In genomic region chr14:47525861-47526260, GRCm38 (mm10) we compare ENCODE assay signal across 26 mouse cellular contexts. TPM values are rescaled to one million over a fixed set of nuclear protein-coding genes. Genes with fewer than 3 reads are reported as not detected.
A peak's percentile ranks its signal among the peaks of the same experiment; 100 is the strongest.
DNase-seq lines count a peak whose midpoint lies in the region; ATAC-seq and TF ChIP-seq lines count a peak whose summit lies in the region.
"Had no signal": no experiment of that assay in that cellular context is flagged by ENCODE, and none has a peak within 500 bp of the region (broad histone marks: within the 10 kb centered on the region; RNA-seq: fewer than 3 reads in every experiment).

No protein-coding gene starts in this region.

- 84% methylated on average over 5 of the region's 5 CpGs for WGBS in liver, embryonic 13.5 days (ENCODE audit: insufficient replicate concordance)
- WGBS in liver, embryonic 11.5 days, result 83% methylated on average over 5 of the region's 5 CpGs
- 84% methylated on average over 5 of the region's 5 CpGs for WGBS in liver, embryonic 14.5 days (ENCODE audit: insufficient replicate concordance)
- WGBS in forebrain, embryonic 13.5 days, result 86% methylated on average over 5 of the region's 5 CpGs

- H3K4me3 ChIP-seq in layer of hippocampus, adult 2 months, result no peak overlapping the region
- no peak overlapping the region for H3K4me3 ChIP-seq in liver, embryonic 13.5 days (replicated peaks)
- no peak overlapping the region for H3K4me3 ChIP-seq in liver, embryonic 11.5 days (ENCODE audit: low read depth, low read length)
- no peak overlapping the region for H3K4me3 ChIP-seq in liver, embryonic 14.5 days (ENCODE audit: insufficient read depth in 1 of 2, low read depth in 2 of 2, low read length in 2 of 2)
- H3K4me3 ChIP-seq in forebrain, embryonic 13.5 days, result no peak overlapping the region
- H3K4me3 ChIP-seq: embryonic facial prominence, embryonic 12.5 days; forebrain, embryonic 15.5 days; kidney, embryonic 15.5 days; midbrain, embryonic 10.5 days; midbrain, embryonic 15.5 days; neural tube, embryonic 15.5 days; stomach, embryonic 15.5 days had no signal

- ATAC-seq in liver, embryonic 13.5 days (ENCODE audit: low read depth), result no peak
- ATAC-seq in liver, embryonic 11.5 days (replicated peaks; ENCODE audit: low FRiP score), result no peak
- no peak for ATAC-seq in liver, embryonic 14.5 days (ENCODE audit: insufficient read depth)
- ATAC-seq in forebrain, embryonic 13.5 days, result no peak
- ATAC-seq: forebrain, embryonic 15.5 days; hindbrain, embryonic 16.5 days; midbrain, embryonic 15.5 days; Patski had no signal

- peak overlapping the region; percentile 92 for H3K27ac ChIP-seq in layer of hippocampus, adult 2 months
- peak overlapping the region; percentile 94 for H3K27ac ChIP-seq in liver, embryonic 13.5 days
- no peak overlapping the region for H3K27ac ChIP-seq in liver, embryonic 11.5 days (ENCODE audit: low read depth, low read length)
- H3K27ac ChIP-seq in liver, embryonic 14.5 days, result peak overlapping the region; percentile 94
- H3K27ac ChIP-seq in forebrain, embryonic 13.5 days, result no peak overlapping the region
- H3K27ac ChIP-seq: embryonic facial prominence, embryonic 12.5 days; forebrain, embryonic 15.5 days; kidney, embryonic 15.5 days; midbrain, embryonic 10.5 days; midbrain, embryonic 15.5 days; neural tube, embryonic 15.5 days; stomach, embryonic 15.5 days had no signal

- peak in 1 of 2 experiments; percentile 64 for DNase-seq in layer of hippocampus, adult 2 months (ENCODE audit: low spot score in 2 of 2)
- no peak for DNase-seq in layer of hippocampus, adult 11-12 months (ENCODE audit: low spot score)
- DNase-seq in liver, embryonic 13.5 days, result no peak
- DNase-seq in liver, embryonic 11.5 days (ENCODE audit: low spot score), result no peak
- no peak for DNase-seq in liver, embryonic 14.5 days (ENCODE audit: low read depth in 3 of 3, low spot score in 3 of 3)
- no peak for DNase-seq in gastrocnemius, postnatal 10 days
- DNase-seq: adrenal gland, postnatal 10 days; cerebellum, adult 11 months; cerebellum, adult 9-10 months; cerebellum, postnatal 36 days; embryo, embryonic 11 days; kidney, adult 18-20 months; kidney, postnatal 25 days; lung, embryonic 14.5 days; lung, postnatal 14 days; thymus, postnatal 14 days had no signal

- H3K4me1 ChIP-seq in liver, embryonic 13.5 days (replicated peaks), result peaks cover 81% of the 10 kb centered on the region
- H3K4me1 ChIP-seq in liver, embryonic 11.5 days (replicated peaks; ENCODE audit: control insufficient read depth, insufficient read depth, low read length), result peaks cover 46% of the 10 kb centered on the region
- H3K4me1 ChIP-seq in liver, embryonic 14.5 days (replicated peaks; ENCODE audit: control insufficient read depth in 2 of 2, insufficient read depth in 2 of 2, low read length in 1 of 2), result peaks cover 64 to 65% of the 10 kb centered on the region in 2 experiments
- no peaks in the 10 kb centered on the region for H3K4me1 ChIP-seq in forebrain, embryonic 13.5 days
- H3K4me1 ChIP-seq: embryonic facial prominence, embryonic 12.5 days; forebrain, embryonic 15.5 days; kidney, embryonic 15.5 days; midbrain, embryonic 10.5 days; midbrain, embryonic 15.5 days; neural tube, embryonic 15.5 days; stomach, embryonic 15.5 days had no signal

- H3K9ac ChIP-seq in liver, embryonic 13.5 days, result peak overlapping the region; percentile 70
- no peak overlapping the region for H3K9ac ChIP-seq in liver, embryonic 11.5 days (ENCODE audit: low read depth, low read length)
- no peak overlapping the region; the same call in 1 of the 2 replicates for H3K9ac ChIP-seq in liver, embryonic 14.5 days (replicated peaks)
- no peak overlapping the region for H3K9ac ChIP-seq in forebrain, embryonic 13.5 days
- H3K9ac ChIP-seq: embryonic facial prominence, embryonic 12.5 days; forebrain, embryonic 15.5 days; kidney, embryonic 15.5 days; lung, embryonic 14.5 days; midbrain, embryonic 15.5 days; neural tube, embryonic 15.5 days; stomach, embryonic 15.5 days had no signal

- TF ChIP-seq CTCF in layer of hippocampus, adult 2 months (conservative IDR thresholded peaks at IDR 0.05), result no peak
- no peak for TF ChIP-seq CTCF in liver, embryonic 14.5 days (IDR thresholded peaks at IDR 0.05; ENCODE audit: low read depth)

- H3K4me2 ChIP-seq in liver, embryonic 13.5 days, result 0 out of 2 replicates have a peak overlapping the region, but pooled peaks have one; percentile 4
- H3K4me2 ChIP-seq in liver, embryonic 11.5 days, result no peak overlapping the region
- 0 out of 2 replicates have a peak overlapping the region, but pooled peaks have one; percentile 1 for H3K4me2 ChIP-seq in liver, embryonic 14.5 days (ENCODE audit: low read depth)
- H3K4me2 ChIP-seq in forebrain, embryonic 13.5 days, result no peak overlapping the region
- H3K4me2 ChIP-seq: embryonic facial prominence, embryonic 12.5 days; forebrain, embryonic 15.5 days; kidney, embryonic 15.5 days; lung, embryonic 14.5 days; midbrain, embryonic 15.5 days; neural tube, embryonic 15.5 days; stomach, embryonic 15.5 days had no signal

- no peaks in the 10 kb centered on the region for H3K27me3 ChIP-seq in liver, embryonic 13.5 days
- no peaks in the 10 kb centered on the region for H3K27me3 ChIP-seq in liver, embryonic 11.5 days (replicated peaks; ENCODE audit: control insufficient read depth, insufficient read depth, low read length)
- no peaks in the 10 kb centered on the region for H3K27me3 ChIP-seq in liver, embryonic 14.5 days (ENCODE audit: control insufficient read depth, insufficient read depth, low read length)
- no peaks in the 10 kb centered on the region for H3K27me3 ChIP-seq in forebrain, embryonic 13.5 days
- H3K27me3 ChIP-seq: embryonic facial prominence, embryonic 12.5 days; forebrain, embryonic 15.5 days; kidney, embryonic 15.5 days; midbrain, embryonic 15.5 days; neural tube, embryonic 15.5 days; Patski; stomach, embryonic 15.5 days had no signal

- TF ChIP-seq EP300 in liver, embryonic 14.5 days (IDR thresholded peaks at IDR 0.05; ENCODE audit: low read depth), result no peak

- H3K9me3 ChIP-seq in liver, embryonic 13.5 days (replicated peaks), result no peaks in the 10 kb centered on the region
- no peaks in the 10 kb centered on the region for H3K9me3 ChIP-seq in liver, embryonic 11.5 days (ENCODE audit: control insufficient read depth, low read length)
- H3K9me3 ChIP-seq in liver, embryonic 14.5 days (ENCODE audit: control insufficient read depth, low read length), result no peaks in the 10 kb centered on the region
- no peaks in the 10 kb centered on the region for H3K9me3 ChIP-seq in forebrain, embryonic 13.5 days (replicated peaks)
- H3K9me3 ChIP-seq: embryonic facial prominence, embryonic 12.5 days; forebrain, embryonic 15.5 days; kidney, embryonic 15.5 days; midbrain, embryonic 10.5 days; midbrain, embryonic 15.5 days; neural tube, embryonic 15.5 days; stomach, embryonic 15.5 days had no signal

- H3K36me3 ChIP-seq in liver, embryonic 13.5 days, result peaks cover 33% of the 10 kb centered on the region
- no peaks in the 10 kb centered on the region for H3K36me3 ChIP-seq in liver, embryonic 11.5 days (ENCODE audit: control insufficient read depth, insufficient read depth, low read length)
- H3K36me3 ChIP-seq in liver, embryonic 14.5 days (replicated peaks; ENCODE audit: control insufficient read depth, insufficient read depth, low read depth), result peaks cover 24% of the 10 kb centered on the region
- H3K36me3 ChIP-seq in forebrain, embryonic 13.5 days (ENCODE audit: poor library complexity, severe bottlenecking), result peaks cover 6% of the 10 kb centered on the region; the same call in 1 of the 2 replicates
- H3K36me3 ChIP-seq: forebrain, embryonic 15.5 days; midbrain, embryonic 15.5 days; stomach, embryonic 15.5 days had no signal

RNA-seq across cellular contexts. Expression of gene Atg14, which starts 44.6 kb away (rescaled TPM):
- total RNA-seq in layer of hippocampus, adult 2 months (2021), result 10 to 100 TPM; 19.7 to 20.9 TPM
- 5.9 and 6.9 TPM in 2 replicates for polyA plus RNA-seq in liver, embryonic 13.5 days (2015; fragmentation: Nextera tagmentation; extraction: Ambion mirVana)
- polyA plus RNA-seq in liver, embryonic 11.5 days (2014; fragmentation: Nextera tagmentation; extraction: Ambion mirVana), result 9.8 and 10.2 TPM in 2 replicates
- polyA plus RNA-seq in liver, embryonic 14.5 days (2012; rRNA removed), result 3.0 and 3.7 TPM in 2 replicates
- polyA plus RNA-seq in liver, embryonic 14.5 days (2014; fragmentation: Nextera tagmentation; extraction: Ambion mirVana), result 5.9 and 6.1 TPM in 2 replicates
- polyA plus RNA-seq in forebrain, embryonic 13.5 days (2015; fragmentation: Nextera tagmentation; extraction: Ambion mirVana), result 17.9 and 19.2 TPM in 2 replicates
- 1 to 10 TPM; 6.0 to 7.6 TPM for total RNA-seq in gastrocnemius, postnatal 10 days (2021)

Comparison
In these comparisons a context has a peak if more than half of its experiments do, and no peak if none do; other contexts are left out.
1. H3K27ac ChIP-seq: peak in layer of hippocampus, adult 2 months (single experiment), liver, embryonic 13.5 days (single experiment) and liver, embryonic 14.5 days (single experiment); none in liver, embryonic 11.5 days (single experiment) and forebrain, embryonic 13.5 days (single experiment).
2. H3K4me2 ChIP-seq: peak in liver, embryonic 13.5 days (single experiment) and liver, embryonic 14.5 days (single experiment); none in liver, embryonic 11.5 days (single experiment) and forebrain, embryonic 13.5 days (single experiment).